Mouse (Mus musculus) megakaryocyte, embryonic 14.5 days (primary cell): ENCODE measurements around the gene Slc5a3. TPM values are rescaled to one million over a fixed set of nuclear protein-coding genes. Genes with fewer than 3 reads are reported as not detected.
"Not testable (repeated sequence)": the region's sequence is repeated elsewhere in the genome, so short reads cannot be mapped to it uniquely, and the experiment has no call there.

Experiments
- H3K27me3 ChIP-seq: replicated peaks from 2 replicates; pipeline ENCODE3; 2012; ENCODE audit warnings: inconsistent platforms
- H3K36me3 ChIP-seq: replicated peaks from 2 replicates; pipeline ENCODE3; 2012; ENCODE audit warnings: low read length, inconsistent platforms, mixed read lengths
- H3K4me1 ChIP-seq: 2 replicates; pipeline ENCODE4 v1.6.1; 2012; ENCODE audit warnings: inconsistent platforms
- H3K4me3 ChIP-seq: replicated peaks from 2 replicates; pipeline ENCODE3; 2012; ENCODE audit warnings: moderate library complexity, mild to moderate bottlenecking, inconsistent platforms
- H3K9me3 ChIP-seq: 2 replicates; pipeline ENCODE4 v1.6.1; 2012; ENCODE audit warnings: inconsistent platforms
- FLI1 ChIP-seq: IDR thresholded peaks from 2 replicates; pipeline ENCODE4 v1.6.1; 2012; ENCODE audit warnings: low read length, inconsistent platforms, mixed read lengths
- GATA1 ChIP-seq: IDR thresholded peaks from 3 replicates; pipeline ENCODE4 v1.6.1; 2012; ENCODE audit warnings: mixed read lengths, low read length, inconsistent platforms, borderline replicate concordance
- polyA plus RNA-seq: library from polyadenylated mRNA; stranded (reverse); fragments of >175 nt; gene quantifications from 2 replicates; pipeline ENCODE4 v1.2.3, GENCODE M21; 2012; ENCODE audit warnings: low replicate concordance; ENCODE audit not compliant: insufficient read depth

Slc5a3 gene
- polyA plus RNA-seq, 1 experiment, result not detected

DNA sequence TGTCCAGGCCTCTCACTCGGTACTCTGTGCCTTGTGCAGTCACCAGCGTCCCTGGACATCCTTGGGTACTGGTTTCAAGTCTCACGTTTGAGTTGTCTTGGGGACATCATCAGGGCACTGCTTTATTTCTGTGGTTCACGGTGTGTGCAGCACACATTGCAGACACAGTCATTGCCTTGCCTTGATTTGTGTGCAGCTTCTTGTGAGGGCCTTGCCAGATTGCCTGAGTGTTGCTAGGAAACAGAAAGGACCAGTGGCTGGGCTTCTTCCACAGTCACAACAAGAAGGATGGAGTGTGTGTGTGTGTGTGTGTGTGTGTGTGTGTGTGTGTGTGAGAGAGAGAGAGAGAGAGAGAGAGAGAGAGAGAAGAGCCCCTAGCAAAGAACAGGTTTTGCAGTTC lies 42.0 kb downstream of the Slc5a3 start:
- TF ChIP-seq FLI1 (no peak), GATA1 (no peak)
- Histone ChIP-seq H3K4me3 (no peak overlapping the region), H3K4me1 (no peaks in the 10 kb centered on the region), H3K36me3 (peaks cover 37% of the 10 kb centered on the region), H3K9me3 (no peaks in the 10 kb centered on the region), H3K27me3 (no peaks in the 10 kb centered on the region)

DNA sequence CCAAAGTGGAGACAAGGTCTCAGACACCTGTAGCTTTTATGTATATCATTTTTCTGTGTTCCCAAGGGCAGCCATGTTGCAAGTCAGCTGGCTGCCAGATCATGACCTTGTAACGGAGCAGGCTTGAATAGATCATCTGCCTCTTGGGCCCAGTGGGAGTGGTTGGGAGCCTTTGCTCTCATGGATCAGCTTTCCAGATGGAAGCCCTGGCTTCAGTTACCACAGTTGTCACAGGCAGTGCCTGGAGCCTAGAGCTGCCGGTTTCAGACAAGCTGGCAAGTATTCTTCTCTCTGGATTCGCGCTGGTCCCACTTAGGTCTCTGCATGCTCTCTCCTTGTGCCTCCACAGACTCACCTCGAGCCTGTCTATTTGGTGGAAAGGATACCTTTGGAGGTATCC lies 44.0 kb downstream of the Slc5a3 start:
- H3K4me3 ChIP-seq, result no peak overlapping the region
- no peaks in the 10 kb centered on the region for H3K27me3 ChIP-seq
- 0 out of 2 replicates have a peak, but pooled peaks cover 6% of the 10 kb centered on the region for H3K4me1 ChIP-seq
- no peaks in the 10 kb centered on the region for H3K9me3 ChIP-seq
- peaks cover 45% of the 10 kb centered on the region for H3K36me3 ChIP-seq
- TF ChIP-seq FLI1, result no peak
- no peak for TF ChIP-seq GATA1

DNA sequence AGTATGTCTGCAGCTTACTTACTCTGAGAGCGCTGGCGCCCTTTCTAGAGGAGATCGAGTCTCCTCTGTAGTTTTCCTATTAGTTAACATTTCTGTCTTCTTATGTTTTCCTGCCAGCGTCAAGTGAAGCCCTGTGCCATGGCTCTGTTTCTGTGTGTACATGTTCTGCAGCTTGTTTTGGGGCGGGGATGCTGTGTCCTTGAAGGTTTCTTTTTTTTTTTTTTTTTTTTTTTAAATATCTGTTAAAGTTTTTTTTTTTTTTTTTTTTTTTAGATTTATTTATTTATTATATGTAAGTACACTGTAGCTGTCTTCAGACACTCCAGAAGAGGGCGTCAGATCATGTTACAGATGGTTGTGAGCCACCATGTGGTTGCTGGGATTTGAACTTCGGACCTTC lies 44.8 kb downstream of the Slc5a3 start:
- H3K9me3 ChIP-seq, result not testable (repeated sequence)
- H3K36me3 ChIP-seq, result peaks cover 45% of the 10 kb centered on the region

DNA sequence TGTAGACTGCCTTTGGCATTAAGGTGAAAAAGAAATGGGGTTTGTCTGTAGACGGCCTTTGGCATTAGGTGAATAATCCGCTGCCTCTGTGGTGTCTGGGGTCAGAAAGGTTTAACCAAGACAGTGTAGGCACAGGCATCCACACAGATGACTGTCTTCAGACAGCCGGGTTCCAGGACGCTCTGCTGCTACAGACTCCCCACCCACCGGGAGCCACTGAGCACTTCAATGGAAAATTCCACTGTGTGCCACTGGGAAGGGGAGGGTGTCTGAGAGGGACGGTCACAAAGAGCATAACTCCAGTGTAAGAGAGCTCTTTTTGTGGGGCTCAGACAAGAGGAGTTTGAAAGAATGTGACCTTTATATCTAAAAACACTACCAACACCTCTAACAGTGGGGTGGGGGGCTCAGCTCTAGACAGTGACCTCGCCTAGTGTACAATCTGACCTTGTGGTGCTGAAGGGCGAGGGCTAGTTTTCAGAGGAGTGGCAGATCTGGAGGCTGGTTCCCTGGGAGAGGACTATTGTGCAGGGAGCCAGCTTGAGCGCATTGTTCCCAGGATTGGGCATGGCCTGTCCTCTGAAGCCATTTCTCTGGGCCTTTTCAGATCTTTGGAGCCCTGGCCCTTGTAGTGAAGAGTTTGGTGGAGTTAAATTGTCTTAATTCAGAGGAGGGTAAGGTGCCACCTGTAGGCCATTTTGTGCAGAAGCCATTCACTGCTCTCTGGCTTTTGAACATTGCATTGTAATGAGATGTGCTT lies 45.6 kb downstream of the Slc5a3 start:
- H3K9me3 ChIP-seq, result no peaks in the 10 kb centered on the region
- no peaks in the 10 kb centered on the region for H3K27me3 ChIP-seq
- H3K36me3 ChIP-seq, result peaks cover 45% of the 10 kb centered on the region
- H3K4me1 ChIP-seq, result peaks cover 6% of the 10 kb centered on the region; the same call in 1 of the 2 replicates
- H3K4me3 ChIP-seq, result no peak overlapping the region
- TF ChIP-seq FLI1, result no peak
- TF ChIP-seq GATA1, result no peak

More for the DNA sequence above, 44.8 kb downstream of the Slc5a3 start:
- not testable (repeated sequence) for H3K27me3 ChIP-seq, H3K4me3 ChIP-seq, H3K4me1 ChIP-seq

DNA sequence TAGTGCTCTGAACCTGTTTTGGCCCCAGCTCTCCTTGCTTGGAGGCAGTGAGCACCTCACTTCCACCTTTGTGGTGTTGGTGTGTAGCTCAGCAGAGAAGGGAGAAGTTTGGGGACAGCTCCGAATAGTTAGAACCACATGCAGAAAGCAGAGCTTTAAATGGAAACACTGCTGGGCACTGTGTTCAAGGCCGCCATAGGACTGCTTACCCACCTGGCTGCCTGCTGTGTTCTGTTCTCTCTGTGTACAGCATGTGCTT lies 46.1 kb downstream of the Slc5a3 start:
- Histone ChIP-seq H3K36me3 (peaks cover 43% of the 10 kb centered on the region), H3K4me1 (peaks cover 9% of the 10 kb centered on the region), H3K4me3 (no peak overlapping the region), H3K9me3 (no peaks in the 10 kb centered on the region), H3K27me3 (no peaks in the 10 kb centered on the region)
- TF ChIP-seq GATA1 (no peak), FLI1 (no peak)

DNA sequence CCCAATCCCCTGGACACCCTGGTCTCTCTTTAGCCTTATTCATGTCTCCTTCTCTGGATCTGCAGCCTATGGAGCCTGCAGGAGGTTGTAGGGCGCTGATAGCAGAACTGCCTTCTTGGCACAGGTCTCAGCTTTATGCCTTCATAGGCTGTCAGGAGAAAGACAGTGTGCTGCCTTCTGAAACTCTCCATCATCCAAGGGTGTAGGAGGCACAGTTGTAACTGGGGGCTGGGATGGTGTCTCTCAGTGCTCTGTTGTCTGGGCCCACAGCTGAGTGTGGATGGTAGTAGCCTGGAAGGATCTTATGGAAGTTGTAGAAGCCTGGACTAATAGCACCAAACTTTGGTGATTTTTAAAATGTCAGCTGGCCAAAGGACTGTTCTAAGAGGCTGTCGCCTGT lies 46.8 kb downstream of the Slc5a3 start:
- Histone ChIP-seq H3K36me3 (peaks cover 38% of the 10 kb centered on the region), H3K4me1 (peaks cover 13% of the 10 kb centered on the region), H3K4me3 (no peak overlapping the region), H3K27me3 (no peaks in the 10 kb centered on the region), H3K9me3 (no peaks in the 10 kb centered on the region)
- TF ChIP-seq GATA1 (no peak), FLI1 (no peak)

DNA sequence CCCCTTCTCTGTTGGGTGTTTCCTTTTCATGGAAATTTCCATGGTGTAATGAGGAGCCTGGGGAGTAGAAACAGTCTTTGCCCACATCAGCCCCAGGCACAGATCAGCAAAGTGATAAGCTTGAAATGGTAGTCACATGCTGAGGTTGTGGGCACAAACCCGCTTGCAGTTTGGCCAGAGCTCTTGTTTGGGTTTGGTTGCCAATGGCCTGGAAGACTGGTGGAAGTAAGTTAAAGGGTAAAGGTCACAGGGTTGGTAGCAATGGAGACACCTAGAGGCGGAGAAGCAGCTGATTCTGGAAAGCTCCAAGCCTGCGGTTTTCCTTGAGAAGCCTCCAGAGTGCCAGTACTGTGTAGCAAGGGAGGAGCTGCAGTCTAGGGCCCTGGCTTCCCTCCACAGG lies 47.5 kb downstream of the Slc5a3 start:
- Histone ChIP-seq H3K36me3 (peaks cover 35% of the 10 kb centered on the region), H3K9me3 (no peaks in the 10 kb centered on the region), H3K4me3 (no peak overlapping the region), H3K4me1 (peaks cover 16% of the 10 kb centered on the region), H3K27me3 (no peaks in the 10 kb centered on the region)
- TF ChIP-seq FLI1 (no peak), GATA1 (no peak)

DNA sequence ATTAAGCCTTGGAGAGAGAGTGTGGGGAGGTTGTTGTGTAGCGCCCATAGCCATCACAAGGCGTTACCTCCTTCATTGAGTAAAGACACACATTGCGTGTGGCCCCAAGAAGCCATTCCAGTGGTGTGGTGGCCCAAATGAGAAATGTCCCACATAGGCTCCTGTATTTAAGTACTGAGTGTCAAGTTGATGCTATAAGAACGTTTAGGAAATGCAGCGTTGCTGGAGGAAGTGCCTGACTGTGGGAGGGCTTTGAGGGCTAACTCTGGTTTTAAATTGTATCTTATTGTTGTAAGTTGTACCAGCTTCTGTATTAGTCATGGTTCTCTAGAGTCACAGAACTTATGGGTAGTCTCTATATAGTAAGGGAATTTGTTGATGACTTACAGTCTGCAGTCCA lies 49.2 kb downstream of the Slc5a3 start:
- H3K27me3 ChIP-seq, result no peaks in the 10 kb centered on the region
- no peak overlapping the region for H3K4me3 ChIP-seq
- peaks cover 29% of the 10 kb centered on the region for H3K36me3 ChIP-seq
- TF ChIP-seq GATA1 (no peak), FLI1 (no peak)
- no peaks in the 10 kb centered on the region for H3K9me3 ChIP-seq
- peaks cover 16% of the 10 kb centered on the region for H3K4me1 ChIP-seq

DNA sequence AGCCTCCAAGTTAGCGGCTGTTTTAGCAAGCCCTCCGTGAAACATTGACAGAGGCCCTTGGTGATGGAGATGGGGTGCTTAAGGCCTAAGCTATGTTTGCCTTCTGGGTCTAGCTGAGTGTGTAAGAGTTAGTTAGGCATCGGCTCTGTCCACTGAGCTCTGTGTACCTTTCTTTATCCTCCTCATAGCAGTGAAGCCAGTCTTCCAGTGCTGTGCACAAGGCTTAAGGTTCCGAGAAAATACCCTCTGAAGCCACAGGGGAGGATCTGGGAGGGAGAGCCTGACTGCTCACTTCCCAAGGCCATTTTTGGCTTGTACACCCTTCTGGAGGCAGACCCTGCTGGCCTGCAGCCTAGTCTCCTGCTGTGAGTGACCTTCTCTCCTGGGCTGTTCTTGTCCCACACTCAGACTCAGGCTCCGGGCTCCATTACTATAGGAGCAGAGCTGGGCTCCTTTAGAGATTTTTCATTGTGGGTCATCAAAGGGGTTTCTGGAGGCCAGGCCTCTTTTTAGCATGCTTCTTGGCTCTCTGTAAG lies 56.7 kb downstream of the Slc5a3 start:
- Histone ChIP-seq H3K4me3 (no peak overlapping the region), H3K27me3 (peaks cover 9% of the 10 kb centered on the region), H3K36me3 (peaks cover 27% of the 10 kb centered on the region), H3K4me1 (peaks cover 10% of the 10 kb centered on the region; the same call in 1 of the 2 replicates), H3K9me3 (no peaks in the 10 kb centered on the region)
- TF ChIP-seq FLI1 (no peak), GATA1 (no peak)

DNA sequence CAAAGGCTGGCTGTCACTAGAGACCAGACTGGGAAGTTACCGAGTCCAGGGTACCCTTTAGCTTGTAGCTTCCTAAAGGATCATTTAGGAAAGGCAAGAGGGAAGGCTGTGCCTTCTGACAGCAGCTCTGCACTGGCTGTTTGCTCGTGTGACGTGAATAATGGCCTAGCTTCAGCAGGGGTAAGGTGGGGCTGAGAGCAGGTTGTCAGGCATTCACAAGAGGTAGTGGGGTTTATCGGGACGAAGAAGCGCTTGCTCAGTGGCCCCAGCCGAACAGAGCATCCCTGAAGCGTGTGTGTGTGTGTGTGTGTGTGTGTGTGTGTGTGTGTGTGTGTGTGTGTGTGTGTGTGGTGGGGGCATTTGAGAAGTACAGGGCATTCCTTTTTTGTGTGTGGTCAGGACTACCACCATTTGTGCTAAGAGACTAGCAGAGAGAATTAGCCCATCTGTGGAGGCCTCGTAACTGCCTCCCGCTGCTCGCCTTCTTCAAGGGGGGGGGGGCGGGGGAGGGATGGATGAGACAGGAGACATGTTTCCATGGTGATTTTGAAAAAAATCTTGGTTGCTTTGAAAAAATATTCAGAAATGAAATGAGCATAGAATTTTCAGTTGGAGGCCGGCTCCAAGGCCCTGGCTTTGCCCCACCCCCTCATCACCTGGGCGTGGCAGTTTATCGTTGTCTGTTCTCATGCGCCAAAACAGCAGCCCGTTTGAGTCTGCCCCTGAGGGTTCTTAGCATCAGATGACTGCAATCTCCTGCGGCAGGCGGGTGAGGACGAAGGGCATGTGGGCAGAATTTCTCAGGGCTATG lies 57.7 kb downstream of the Slc5a3 start:
- Histone ChIP-seq H3K4me3 (no peak overlapping the region), H3K36me3 (peaks cover 24% of the 10 kb centered on the region), H3K27me3 (peaks cover 15% of the 10 kb centered on the region), H3K9me3 (no peaks in the 10 kb centered on the region), H3K4me1 (peaks cover 7% of the 10 kb centered on the region; the same call in 1 of the 2 replicates)
- TF ChIP-seq FLI1 (no peak), GATA1 (no peak)
